8 mouse cellular contexts compared by ENCODE assay signal in the genomic region with DNA sequence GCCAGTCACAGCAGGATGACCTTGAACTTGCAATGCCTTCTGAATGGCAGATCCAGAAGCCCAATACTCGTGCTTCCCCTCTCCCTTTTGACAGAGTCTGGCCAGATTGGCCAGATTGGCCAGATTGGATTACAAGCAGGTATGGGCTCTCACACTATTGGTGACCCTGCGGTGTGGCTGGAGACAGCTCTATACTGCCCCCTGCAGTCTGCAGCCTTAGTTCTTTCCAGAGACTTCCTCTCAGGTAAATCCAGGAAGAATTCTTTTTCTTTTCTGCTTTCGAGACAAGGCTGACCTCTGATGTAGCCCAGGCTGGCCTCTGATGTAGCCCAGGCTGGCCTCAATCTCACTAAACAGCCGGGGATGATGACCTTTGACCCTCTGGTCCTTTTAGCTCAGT. TPM values are rescaled to one million over a fixed set of nuclear protein-coding genes. Genes with fewer than 3 reads are reported as not detected.
DNase-seq lines count a peak whose midpoint lies in the region; ATAC-seq and TF ChIP-seq lines count a peak whose summit lies in the region.

No protein-coding gene starts in this region.

- no peak overlapping the region for H3K27ac ChIP-seq in hindbrain, embryonic 10.5 days
- H3K27ac ChIP-seq in hindbrain, embryonic 16.5 days (ENCODE audit: low read depth, low read length): no peak overlapping the region

- intact Hi-C loops in left cerebral cortex, postnatal 36 days (cut with DNase I): loop anchor here (5.0 kb wide), 2 partner anchors 135 to 195 kb away; no protein-coding TSS in a partner anchor

- H3K9me3 ChIP-seq in hindbrain, embryonic 10.5 days: peaks cover 10% of the 10 kb centered on the region; the same call in 1 of the 2 replicates
- no peaks in the 10 kb centered on the region for H3K9me3 ChIP-seq in hindbrain, embryonic 16.5 days (ENCODE audit: control insufficient read depth, low read length)
- H3K9me3 ChIP-seq in G1E (replicated peaks): peaks cover 2% of the 10 kb centered on the region; the same call in 1 of the 2 replicates

- H3K36me3 ChIP-seq in hindbrain, embryonic 10.5 days: no peaks in the 10 kb centered on the region
- no peaks in the 10 kb centered on the region for H3K36me3 ChIP-seq in hindbrain, embryonic 16.5 days (ENCODE audit: control insufficient read depth, insufficient read depth, low read length)
- H3K36me3 ChIP-seq in G1E (replicated peaks): no peaks in the 10 kb centered on the region

- H3K4me2 ChIP-seq in hindbrain, embryonic 16.5 days (ENCODE audit: low read length): no peak overlapping the region

- no peak overlapping the region for H3K4me3 ChIP-seq in hindbrain, embryonic 10.5 days
- H3K4me3 ChIP-seq in hindbrain, embryonic 16.5 days (ENCODE audit: low read length): no peak overlapping the region
- no peak overlapping the region for H3K4me3 ChIP-seq in G1E (ENCODE audit: low read depth, low read length)

- peak; percentile 21; the same call in 1 of the 2 replicates for TF ChIP-seq CTCF in G1E (IDR thresholded peaks at IDR 0.05; ENCODE audit: low read depth, low read length)

- 44% methylated on average over 4 of the region's 4 CpGs for WGBS in hindbrain, embryonic 10.5 days
- WGBS in hindbrain, embryonic 16.5 days: 37% methylated on average over 4 of the region's 4 CpGs

- no peak for ATAC-seq in hindbrain, embryonic 16.5 days
- no peak for ATAC-seq in G1E (ENCODE audit: extremely low read depth, insufficient number of reproducible peaks, low FRiP score, poor library complexity, severe bottlenecking)

- peak; percentile 60 for DNase-seq in hindbrain, embryonic 10.5 days (ENCODE audit: low spot score)
- DNase-seq in G1E (ENCODE audit: low spot score): no peak
- DNase-seq in cerebellum, adult 9-11 months: peak; percentile 81
- DNase-seq in heart, adult 8-10 months (ENCODE audit: low spot score): peak; percentile 61
- peak; percentile 32 to 65 for DNase-seq in left cerebral cortex, postnatal 36 days (ENCODE audit: low spot score in 2 of 2)
- DNase-seq in right cerebral cortex, adult 18-20 months: peak; percentile 52
- DNase-seq in urinary bladder, postnatal 14 days (ENCODE audit: low spot score): peak; percentile 83

- no peaks in the 10 kb centered on the region for H3K27me3 ChIP-seq in hindbrain, embryonic 10.5 days (ENCODE audit: insufficient read depth, poor library complexity, severe bottlenecking)
- H3K27me3 ChIP-seq in hindbrain, embryonic 16.5 days (replicated peaks; ENCODE audit: control insufficient read depth, insufficient read depth, low read length): no peaks in the 10 kb centered on the region
- H3K27me3 ChIP-seq in G1E (ENCODE audit: insufficient read depth, low read length): peaks cover 9% of the 10 kb centered on the region; the same call in 1 of the 2 replicates

- no peak overlapping the region for H3K9ac ChIP-seq in hindbrain, embryonic 16.5 days (ENCODE audit: low read depth, low read length)

- peaks cover 24% of the 10 kb centered on the region for H3K4me1 ChIP-seq in hindbrain, embryonic 10.5 days (replicated peaks)
- peaks cover 11% of the 10 kb centered on the region for H3K4me1 ChIP-seq in hindbrain, embryonic 16.5 days (ENCODE audit: control insufficient read depth, insufficient read depth, low read depth, low read length)
- peaks cover 17% of the 10 kb centered on the region for H3K4me1 ChIP-seq in G1E (ENCODE audit: insufficient read depth, low read depth, low read length)

RNA-seq across cellular contexts. Expression of a gene that starts 3.8 kb away (rescaled TPM):
- 21.7 and 26.7 TPM in 2 replicates for polyA plus RNA-seq in hindbrain, embryonic 10.5 days (2016; fragmentation: Nextera tagmentation; extraction: Ambion mirVana)
- 18.7 and 19.9 TPM in 2 replicates for polyA plus RNA-seq in hindbrain, embryonic 16.5 days (2015; fragmentation: Nextera tagmentation; extraction: Ambion mirVana)
- 67.4 and 90.4 TPM in 2 replicates for total RNA-seq in G1E (2014; fragmentation: Nextera tagmentation)
- total RNA-seq in G1E (2017): 22.4 and 24.4 TPM in 2 replicates
- polyA plus RNA-seq in G1E (2012): 10.0 and 13.2 TPM in 2 replicates
- total RNA-seq in heart, adult 8-10 months (2022): 10 to 100 TPM; 24.6 to 30.5 (median 25.6) TPM
- 10 to 100 TPM; 25.6 to 35.4 TPM for total RNA-seq in left cerebral cortex, postnatal 36 days (2021)
